Mouse (Mus musculus): ENCODE results near the gene B3gnt2. TPM values are rescaled to one million over a fixed set of nuclear protein-coding genes. Genes with fewer than 3 reads are reported as not detected.
"Not testable (repeated sequence)": the region's sequence is repeated elsewhere in the genome, so short reads cannot be mapped to it uniquely, and the experiment has no call there.

Gene B3gnt2
- total RNA-seq, 2 experiments from 2014 or later = 12.2 to 17.4 TPM

DNA sequence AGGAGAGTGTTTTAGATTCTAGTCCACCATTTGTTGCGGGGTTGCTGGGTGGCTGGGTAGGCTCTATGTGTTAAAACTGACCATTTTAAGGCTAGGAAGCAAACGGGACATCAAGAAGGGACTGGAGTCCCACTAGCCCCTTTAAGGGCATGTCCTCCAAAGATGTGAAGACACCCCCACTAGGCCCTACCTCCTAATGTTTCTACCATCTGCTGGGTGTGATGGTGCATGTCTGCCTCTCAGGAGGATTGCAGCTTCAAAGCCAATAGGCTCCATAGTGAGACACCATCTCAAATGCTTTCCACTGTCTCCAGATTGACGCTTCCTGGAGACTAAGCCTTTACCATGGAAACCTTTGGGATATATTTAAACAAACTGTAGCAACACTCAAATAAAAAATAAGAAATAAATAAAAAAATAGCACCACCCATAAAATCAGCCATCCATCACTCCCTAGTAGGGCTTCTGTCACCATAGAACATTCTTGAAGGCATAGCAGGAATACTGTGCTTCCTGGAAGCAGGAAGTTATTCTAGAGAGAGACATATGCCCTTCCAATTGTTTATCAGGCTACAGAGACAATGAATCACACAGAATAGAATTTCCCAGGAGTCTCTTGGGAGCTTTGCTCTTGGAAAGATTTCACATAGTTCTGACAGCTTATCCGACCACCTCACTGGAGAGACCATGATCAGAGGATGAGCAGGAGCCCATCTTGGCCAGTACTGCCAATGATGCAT is 97.0 kb downstream of the B3gnt2 start:
- no peak for DNase-seq

DNA sequence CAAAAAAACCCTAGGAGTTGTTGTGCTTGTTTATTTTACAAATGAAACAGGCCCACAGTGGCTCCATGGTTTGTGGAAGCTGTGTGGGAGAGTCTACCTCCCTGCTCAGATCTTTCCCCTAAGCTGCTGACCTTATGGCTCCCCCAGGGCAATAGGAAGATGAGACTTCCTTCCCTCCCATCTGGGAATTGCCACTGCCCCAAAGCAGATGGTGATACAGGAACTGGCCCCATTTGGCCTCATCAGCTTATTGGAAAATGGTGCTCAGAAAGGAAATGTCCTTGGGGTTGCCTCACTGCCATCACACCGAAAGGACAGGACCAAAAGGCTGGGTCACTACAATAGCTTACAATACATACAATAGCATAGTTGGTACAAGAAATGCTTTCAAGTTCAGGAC is 97.7 kb downstream of the B3gnt2 start:
- DNase-seq = no peak

DNA sequence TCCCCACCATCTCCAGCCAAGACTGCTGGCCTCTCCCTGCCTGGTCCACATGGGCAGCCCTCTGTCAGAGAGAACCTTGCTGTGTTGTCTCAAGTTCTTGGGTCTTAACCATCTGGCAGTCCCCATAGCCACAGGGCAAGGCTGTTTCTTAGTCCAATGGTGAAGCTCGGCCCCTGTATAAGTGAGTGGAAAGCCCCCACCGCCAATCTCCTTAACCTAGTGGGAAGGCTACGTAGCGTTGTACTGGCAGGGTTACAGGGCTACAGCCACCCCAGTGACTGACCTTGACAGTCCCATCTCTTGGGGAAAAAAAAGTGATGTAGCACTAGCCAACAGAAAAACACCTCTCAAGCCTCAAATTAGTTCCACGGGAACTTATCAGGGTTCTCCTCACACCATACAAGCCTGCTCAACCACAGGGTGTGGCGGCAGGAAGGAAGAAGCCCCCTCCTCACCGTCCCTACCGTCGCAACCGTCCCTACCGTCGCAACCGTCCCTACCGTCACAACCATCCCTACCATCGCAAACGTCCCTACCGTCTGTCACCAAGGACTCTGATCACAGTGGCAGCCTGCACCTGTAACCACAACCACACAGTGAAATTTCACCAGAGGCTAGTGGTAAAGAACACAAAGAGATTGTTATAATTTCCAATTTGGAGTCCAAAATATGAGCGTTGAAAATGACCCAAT is 98.4 kb downstream of the B3gnt2 start:
- no peak for DNase-seq

DNA sequence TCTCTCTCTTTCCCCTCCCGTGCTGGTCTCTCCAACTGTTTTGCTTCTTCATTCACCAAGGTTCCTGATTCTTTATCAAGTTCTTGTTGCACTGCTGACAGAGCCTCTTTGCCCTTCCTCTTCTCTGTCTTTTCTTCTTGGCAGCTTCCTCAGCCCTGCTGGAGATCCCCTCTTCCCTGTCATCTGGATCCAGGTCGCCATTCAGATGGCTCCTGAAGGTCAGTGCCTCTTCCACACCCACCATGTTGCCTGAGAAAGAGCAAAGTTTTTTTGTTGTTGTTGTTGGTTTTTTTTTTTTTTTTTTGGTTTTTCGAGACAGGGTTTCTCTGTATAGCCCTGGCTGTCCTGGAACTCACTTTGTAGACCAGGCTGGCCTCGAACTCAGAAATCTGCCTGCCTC is 101.0 kb downstream of the B3gnt2 start:
- no peak for DNase-seq

DNA sequence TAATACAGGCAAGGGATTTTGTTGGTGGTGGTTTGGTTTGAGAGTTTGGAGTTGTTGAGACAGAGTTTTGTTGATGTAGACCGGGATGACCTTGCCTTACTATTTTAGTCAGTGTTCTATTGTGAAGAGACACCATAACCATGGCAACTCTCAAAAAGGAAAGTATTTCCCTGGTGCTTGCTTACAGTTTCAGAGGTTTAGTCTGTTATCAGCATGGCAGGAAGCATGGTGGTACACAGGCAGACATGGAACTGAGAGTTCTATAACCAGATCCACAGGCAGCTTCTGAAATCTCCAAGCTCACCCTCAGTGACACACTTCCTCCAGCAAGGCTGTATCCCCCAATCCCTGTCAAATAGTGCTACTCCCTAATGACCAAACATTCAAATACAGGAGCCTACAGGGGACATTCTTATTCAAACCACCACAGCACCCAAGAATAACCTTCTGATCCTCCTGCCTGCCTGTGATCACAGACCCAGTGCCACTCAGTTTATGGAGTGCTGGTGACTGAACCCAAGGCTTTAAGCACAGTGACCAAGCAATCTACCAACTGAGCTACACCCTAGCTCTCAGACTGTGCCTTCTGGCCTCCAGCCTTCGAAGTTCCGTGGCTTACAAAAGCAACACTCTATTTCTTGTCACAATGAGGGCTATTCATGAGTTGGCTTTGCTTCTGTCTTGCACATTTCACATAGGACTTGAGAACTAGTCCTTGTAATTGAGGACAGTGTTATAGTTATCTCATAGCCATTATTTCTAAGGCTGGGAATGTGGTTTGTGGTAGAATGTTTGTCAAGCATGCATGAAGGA is 104.4 kb downstream of the B3gnt2 start:
- no peak for DNase-seq

DNA sequence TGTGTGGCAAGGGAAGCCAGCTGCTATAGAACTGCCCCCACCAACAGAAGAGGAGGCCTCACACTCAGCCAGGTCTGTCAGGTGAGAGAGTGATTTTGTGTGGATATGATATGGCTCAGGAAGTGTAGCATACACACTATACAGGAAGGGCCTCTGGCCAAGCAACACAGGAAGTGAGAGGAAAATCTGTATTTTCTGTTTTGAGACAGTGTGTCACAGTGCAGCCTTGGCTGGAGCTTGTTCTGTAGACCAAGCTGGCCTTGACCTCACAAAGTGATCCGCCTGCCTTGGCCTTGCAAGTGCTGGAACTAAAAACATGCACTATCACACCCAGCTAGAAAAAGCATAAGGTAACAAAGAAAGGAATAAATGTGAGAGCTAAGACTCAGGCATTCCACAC is 105.6 kb downstream of the B3gnt2 start:
- no peak for DNase-seq

DNA sequence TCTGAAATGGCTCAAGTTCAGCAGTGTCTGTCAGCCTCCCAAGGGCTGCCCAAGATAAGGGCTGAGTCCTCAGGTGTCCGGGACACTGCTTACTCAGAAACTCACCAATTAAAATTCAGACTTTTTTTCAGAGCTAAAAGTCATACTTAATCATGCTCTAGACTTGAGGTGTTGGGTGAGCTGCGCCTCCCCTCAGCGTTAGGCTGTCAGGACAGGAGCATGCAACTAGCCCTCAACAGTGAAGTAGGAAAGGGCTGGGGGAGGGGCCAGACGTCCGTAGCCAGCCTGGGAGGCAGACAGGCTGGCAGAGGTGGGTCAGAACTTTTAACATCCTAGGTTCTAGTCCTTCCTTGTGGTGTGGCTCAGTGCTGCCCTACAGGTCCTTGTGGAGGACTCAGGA is 108.2 kb downstream of the B3gnt2 start:
- no peak for DNase-seq

DNA sequence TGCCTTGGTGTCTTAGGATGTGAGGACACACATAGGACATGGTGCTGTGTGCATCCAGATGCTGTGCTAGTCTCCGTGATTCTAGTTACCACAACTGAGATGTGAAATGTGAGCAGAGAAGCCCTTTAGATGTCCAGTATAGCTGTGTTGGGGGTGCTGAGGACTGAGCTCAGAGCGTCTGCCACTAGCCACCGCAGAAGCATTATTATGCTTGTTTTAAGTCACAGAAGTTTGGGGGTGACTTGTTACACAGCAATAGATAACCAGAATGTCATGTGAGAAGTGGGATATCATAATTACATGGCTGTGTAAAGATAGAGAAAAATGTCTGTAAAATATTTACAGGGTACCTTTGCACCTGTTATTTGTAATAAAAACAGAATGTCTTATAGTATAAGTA is 109.2 kb downstream of the B3gnt2 start:
- no peak for DNase-seq

DNA sequence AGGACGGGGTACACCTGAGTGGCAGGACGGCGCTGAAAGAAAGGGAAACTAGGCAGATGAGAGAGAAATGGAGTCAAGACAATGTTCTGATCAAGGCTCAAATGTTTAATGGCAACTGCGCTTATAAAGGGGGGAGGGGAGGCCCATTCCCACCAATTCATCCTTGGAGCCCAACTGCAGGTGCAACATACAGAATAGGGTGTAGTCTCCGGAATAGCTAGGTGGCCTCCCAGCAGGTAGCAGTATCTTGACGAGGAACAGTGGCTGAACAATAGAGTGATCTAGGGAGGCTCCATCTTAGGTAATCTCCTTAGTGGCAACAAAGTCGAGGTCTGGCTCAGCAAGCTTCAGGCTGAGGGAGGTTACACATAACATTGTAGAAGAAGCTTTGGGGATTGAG is 113.4 kb downstream of the B3gnt2 start:
- no peak for DNase-seq

DNA sequence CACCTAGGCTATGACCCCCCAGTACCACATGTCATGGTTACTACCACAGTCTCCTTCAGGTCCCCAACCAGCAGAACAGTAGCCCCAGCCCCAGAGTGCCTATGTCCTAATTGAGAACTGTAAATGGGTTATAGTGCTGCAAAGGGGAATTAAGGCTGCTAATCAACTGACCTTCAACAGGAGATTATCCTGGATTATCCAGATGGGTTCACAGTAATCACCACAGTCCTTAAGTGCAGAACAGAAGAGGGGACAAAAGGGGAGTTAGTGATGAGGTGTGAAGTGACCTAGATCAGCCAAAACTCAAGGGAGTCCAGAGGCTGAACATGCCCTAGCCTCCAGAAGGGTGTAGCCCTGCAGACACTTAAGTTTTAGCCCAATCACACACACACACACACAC is 115.4 kb downstream of the B3gnt2 start:
- DNase-seq = no peak

DNA sequence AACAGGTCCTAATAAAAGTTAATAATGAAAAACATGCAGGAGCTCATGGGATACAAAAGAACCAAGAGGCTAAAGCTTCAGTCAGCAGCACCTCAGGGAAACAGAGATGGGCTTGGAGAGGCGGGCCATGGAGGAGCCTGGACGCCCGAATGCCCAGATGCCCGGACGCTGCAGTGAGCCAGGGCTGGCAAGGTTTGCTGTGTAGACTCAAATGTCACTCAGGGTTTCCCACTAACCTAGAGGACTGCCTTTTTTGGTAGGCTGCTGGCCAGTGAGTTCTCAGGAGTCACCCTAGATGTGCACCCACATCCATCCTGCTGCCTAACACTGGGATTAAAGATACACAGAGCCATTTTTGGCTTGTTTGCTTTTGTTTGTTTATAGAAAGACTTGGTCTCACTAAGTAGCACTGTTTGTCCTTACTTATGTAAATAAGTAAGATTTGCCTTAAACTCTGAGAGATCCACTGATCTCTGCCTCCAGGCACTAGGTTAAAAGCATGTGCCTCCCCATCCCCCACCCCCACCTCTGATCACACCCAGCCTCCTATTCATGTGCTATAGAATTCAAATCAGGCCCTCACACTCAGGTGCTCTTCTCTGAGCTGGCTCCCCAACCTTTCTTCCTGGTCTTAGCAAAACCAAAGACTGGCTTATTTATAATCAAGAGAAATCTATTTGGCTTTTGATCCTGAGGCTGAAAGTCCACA is 117.0 kb downstream of the B3gnt2 start:
- DNase-seq = no peak

DNA sequence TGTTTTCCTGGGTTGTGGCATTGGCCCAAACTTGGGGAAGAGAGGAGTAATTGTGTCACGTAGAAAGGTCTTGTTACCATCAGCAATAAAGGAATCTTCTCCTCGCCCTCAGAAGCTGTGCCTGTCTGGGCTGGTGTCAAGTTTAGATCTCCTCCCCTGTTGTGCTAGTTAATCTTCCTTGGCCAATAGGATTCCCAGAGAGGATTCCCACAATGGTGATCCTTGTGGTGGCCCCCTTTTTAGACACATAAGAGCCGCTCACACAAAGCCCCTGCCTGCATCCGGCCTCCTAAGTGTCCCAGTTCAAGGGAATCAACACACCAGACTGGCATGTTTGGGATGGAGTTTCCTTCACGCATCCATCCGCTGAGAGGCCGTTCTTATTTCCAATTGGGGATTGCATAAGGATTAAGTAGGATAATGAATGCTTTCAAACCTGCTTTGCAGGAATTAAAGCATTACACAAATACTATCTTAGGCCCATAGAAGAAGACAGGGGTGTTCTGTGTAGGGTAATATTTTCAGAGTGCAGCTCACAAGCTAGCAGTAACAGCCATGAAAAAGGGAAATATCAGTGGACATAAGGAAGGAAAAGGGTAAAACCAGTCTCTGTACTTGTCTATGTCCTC is 118.6 kb downstream of the B3gnt2 start:
- no peak for DNase-seq

DNA sequence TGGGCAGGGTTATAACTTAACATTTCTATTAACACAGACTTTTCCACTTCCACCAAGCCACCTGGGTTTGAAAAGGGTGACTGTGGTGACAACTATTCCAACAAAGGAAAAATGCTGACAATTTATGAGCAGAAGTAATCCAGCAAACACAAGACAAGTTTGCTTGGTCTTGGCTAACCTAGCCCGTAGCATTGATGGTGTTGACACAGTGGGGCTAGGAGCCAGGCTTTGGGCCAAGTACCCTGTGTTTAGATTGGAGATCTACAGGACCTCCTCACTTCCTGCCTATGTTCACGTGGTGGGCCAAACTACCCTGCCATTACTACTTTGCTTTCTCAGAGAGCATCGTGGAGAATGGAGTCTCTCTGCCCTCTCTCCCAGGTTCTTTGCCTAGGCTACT is 119.3 kb downstream of the B3gnt2 start:
- no peak for DNase-seq

DNA sequence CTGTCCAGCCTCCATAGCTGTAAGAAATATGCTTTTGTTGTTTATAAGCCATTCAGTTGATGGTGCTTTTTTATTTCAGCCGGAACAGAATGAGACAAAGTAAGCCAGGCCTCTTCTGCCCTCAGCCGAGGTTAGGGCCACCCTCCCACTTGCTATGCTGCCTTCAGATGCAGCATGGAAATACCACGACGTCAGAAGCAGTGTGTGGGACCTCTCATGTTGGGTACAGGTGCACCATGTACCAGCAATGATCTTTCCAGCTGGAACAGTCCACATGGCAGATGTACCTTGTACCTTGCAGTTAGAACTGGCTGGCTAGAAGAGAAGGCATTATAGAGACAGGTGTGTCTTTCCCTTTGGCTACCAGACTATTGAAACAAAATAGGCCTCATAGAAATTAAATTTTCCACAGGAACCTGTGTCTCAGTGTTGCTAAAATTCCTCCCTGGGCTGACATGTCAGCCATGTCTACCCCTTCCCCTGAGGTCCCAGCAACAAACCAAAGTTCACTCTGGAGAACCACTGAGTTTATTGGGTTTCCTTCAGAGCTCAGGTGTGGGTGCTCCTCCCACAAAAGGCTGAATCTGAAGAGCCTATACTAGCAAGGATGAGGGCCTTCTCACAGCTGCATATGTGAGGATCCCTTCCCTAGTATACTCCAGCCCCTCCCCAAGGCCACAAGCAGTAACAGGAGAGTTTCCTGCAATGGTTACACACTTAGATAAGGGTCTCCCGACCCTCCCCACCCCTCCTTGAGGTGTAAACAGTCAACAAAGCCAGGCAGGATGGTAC is 121.1 kb downstream of the B3gnt2 start:
- no peak for DNase-seq

DNA sequence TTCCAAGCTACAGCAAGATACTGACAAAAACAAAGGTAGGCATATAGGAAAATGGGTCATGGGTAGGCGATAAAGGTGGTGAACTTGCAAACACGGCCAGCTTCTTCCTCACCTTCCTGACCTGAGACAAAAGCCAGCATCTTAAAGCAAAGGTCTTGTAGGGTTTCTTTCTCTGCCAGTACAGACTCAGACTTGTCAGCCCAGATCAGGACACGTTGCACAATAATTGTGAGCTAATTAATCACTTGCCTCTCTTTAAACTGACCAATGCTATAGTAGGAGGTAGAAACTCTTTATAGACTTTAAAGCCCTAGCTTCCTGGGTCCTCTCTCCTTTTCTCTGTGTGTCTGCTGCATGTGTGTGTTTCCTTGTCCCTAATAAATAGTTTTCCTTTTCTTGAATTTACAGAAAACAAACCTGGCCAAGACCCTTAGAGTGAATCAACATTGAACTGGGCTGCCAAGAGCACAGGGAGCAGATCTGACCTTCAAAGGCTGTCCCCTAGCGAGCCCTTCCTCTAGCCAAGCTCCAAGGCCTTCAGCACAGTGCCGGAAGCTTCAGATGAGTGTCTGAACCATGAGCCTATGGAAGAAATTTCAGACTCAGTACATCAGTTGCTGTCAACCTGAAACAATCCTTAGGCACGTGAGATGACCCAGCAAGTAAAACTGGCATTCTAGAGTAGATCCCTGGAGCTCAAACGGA is 124.1 kb downstream of the B3gnt2 start:
- DNase-seq = no peak

DNA sequence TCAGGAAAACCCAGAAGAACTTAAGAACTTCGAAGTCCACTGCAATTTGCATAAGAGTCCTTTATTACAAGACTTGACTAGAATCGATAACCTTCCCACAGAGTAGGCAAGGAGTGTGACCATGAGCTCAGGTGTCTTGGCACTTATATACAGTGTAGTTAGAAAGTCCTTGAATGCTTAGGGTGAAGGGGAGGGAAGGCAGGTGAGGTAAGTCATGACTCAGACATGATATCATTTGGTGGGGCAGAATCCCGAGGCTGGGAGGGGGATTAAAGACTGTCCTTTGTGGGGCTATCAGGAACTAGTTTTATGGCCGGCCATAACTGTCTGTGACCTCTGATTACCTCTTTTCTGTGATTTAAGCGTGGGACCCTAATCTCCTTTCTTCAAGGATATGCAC is 125.6 kb downstream of the B3gnt2 start:
- not testable (repeated sequence) for DNase-seq

DNA sequence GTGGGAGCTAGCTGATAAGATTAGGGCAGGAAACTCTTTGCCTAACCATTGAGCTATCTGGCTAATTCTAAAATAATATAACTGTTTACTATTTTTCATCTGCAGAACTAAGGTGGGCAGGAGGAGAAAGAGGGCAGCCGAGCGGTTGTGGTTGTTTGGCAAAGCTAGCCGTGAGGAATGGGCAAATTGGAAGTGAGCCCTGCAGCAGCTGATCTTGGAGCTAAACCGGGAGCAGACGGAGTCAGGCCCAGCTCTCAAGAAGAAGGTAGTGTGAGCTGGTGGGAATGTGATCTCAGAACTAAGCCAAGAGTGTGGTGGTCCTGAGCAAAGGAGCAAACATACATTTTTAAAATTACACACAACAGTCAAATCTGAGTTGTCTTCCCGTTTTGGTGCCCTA is 126.8 kb downstream of the B3gnt2 start:
- no peak for DNase-seq

DNA sequence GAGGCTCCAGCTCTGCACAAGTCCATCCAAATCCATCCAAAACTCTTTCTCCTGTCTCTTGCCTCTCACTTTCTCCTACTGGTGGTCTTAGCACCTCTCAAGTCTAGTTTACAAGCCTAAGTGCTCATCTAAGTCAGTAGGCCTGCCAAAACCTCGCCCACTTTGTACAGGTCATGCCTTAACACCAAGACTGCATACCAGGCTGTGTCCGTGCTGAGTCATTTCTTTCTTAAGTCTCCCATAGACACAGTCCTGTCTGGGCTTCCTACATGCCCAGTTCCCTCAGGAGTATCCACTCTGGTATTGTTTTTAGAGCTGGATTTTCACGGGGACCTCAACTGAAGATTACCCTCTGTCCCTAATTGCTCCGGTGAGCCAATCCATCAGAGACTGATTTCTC is 127.9 kb downstream of the B3gnt2 start:
- no peak for DNase-seq

DNA sequence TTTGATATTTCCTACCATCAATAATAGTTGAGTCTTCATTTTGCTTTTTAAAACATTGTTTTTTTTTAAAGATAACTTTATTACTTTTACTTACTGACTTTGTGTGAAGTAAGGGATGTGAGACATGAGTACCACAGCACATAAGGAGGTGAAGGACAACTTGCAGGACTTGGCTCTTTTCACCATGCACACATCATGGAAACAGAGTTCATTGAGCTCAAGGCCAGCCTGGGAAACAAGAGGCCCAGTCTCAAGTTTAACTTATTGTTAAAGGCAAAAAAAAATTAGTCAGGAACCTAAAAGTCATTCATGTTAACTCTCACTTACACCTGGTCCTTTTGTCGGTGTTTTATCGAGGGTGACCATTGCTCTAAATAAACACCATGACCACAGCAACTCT is 137.7 kb downstream of the B3gnt2 start:
- DNase-seq = no peak

DNA sequence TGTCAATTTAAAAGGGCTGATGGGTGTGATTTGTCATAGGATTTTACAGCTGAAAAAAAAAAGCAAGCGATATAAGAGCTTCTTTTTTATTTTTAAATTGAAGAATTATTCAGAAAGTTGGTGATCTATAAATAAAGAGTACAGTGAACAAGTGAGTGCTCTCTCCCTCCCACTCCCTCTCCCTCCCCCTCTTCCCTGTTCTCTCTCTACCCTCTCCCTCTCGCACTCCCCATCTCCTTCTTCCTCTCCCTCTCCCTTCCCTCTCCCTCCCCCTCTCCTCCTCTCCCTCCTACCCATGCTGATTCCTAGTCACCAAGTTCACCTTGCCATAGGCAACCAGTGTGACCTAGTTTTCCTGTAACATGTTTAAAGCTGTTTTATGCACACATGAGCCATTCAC is 140.7 kb downstream of the B3gnt2 start:
- DNase-seq = no peak

DNA sequence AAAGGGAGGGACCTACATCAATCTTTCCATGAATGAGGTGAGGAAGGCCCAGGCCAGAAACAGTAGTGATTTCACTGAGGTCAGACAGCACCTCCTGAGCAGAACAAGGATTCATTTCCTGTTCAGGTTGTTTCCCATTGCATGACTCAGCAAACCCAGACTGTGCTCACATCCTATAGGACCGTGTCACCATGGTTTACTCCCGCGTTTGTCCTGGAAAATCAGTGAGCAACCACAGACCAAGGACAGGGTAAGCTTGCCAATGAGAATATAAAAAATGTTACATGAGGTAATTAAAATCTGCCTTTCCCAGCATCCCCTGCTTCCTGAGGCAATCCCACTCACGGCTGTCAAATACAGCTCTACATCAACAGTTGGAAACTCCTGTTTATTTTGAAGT is 141.2 kb downstream of the B3gnt2 start:
- peak in 1 of 2 experiments; percentile 23 for DNase-seq

Measured in layer of hippocampus, postnatal 36 days (tissue).